Mouse (Mus musculus): Measurements from ENCODE around the gene Gnai3. TPM values are rescaled to one million over a fixed set of nuclear protein-coding genes. Genes with fewer than 3 reads are reported as not detected.

The Gnai3 gene
- polyA plus RNA-seq, 1 experiment: 29.5 TPM

GRCm38 (mm10) chr3:108062648-108063047, 83.3 kb downstream of the Gnai3 start:
- 78% methylated on average over 8 of the region's 8 CpGs for whole genome bisulfite sequencing
- TF ChIP-seq POLR2A (IDR thresholded peaks at IDR 0.05; ENCODE audit: borderline replicate concordance, extremely low read depth, low read depth, low read length): no peak
- no peak for TF ChIP-seq CTCF (IDR thresholded peaks at IDR 0.05; ENCODE audit: insufficient read depth, low read length)
- no peak for DNase-seq
- Histone ChIP-seq H3K4me1 (ENCODE audit: control insufficient read depth, insufficient read depth, low read length) (no peaks in the 10 kb centered on the region), H3K4me3 (replicated peaks; ENCODE audit: extremely low read depth, low read depth, low read length) (no peak overlapping the region)

GRCm38 (mm10) chr3:108061420-108061819, 84.5 kb downstream of the Gnai3 start:
- DNase-seq: peak; percentile 38
- 7% methylated on average over 7 of the region's 7 CpGs for WGBS

More at GRCm38 (mm10) chr3:108061420-108061819, 84.5 kb downstream of the Gnai3 start:
- TF ChIP-seq POLR2A (IDR thresholded peaks at IDR 0.05; ENCODE audit: borderline replicate concordance, extremely low read depth, low read depth, low read length): no peak
- peak; percentile 34; the same call in 1 of the 2 replicates for TF ChIP-seq CTCF (IDR thresholded peaks at IDR 0.05; ENCODE audit: insufficient read depth, low read length)
- H3K4me1 ChIP-seq (ENCODE audit: control insufficient read depth, insufficient read depth, low read length): no peaks in the 10 kb centered on the region
- H3K4me3 ChIP-seq (replicated peaks; ENCODE audit: extremely low read depth, low read depth, low read length): no peak overlapping the region

Other genes with a start within 250 kb of the Gnai3 start
- 5.7 and 12.6 TPM in 2 replicates for gene Gstm7, start 214.3 kb downstream of the Gnai3 start, polyA plus RNA-seq (2012; rRNA removed)
- 3.5 and 6.9 TPM in 2 replicates for gene Gstm6, start 202.4 kb downstream of the Gnai3 start, polyA plus RNA-seq (2012; rRNA removed)
- gene Gstm3, start 176.9 kb downstream of the Gnai3 start, polyA plus RNA-seq (2012; rRNA removed): 0.65 and 3.1 TPM in 2 replicates
- 183 and 285 TPM in 2 replicates for gene Gstm2, start 159.7 kb downstream of the Gnai3 start, polyA plus RNA-seq (2012; rRNA removed)
- gene Gstm1, start 128.2 kb downstream of the Gnai3 start, polyA plus RNA-seq (2012; rRNA removed): 1,241 and 1,426 TPM in 2 replicates
- gene Gstm4, start 101.3 kb downstream of the Gnai3 start, polyA plus RNA-seq (2012; rRNA removed): 11.7 and 17.9 TPM in 2 replicates
- 77.5 and 84.7 TPM in 2 replicates for gene Ampd2, start 59.5 kb downstream of the Gnai3 start, polyA plus RNA-seq (2012; rRNA removed)
- gene Gnat2, start 53.4 kb downstream of the Gnai3 start, polyA plus RNA-seq (2012; rRNA removed): 0.24 TPM in 1 of 2 replicates, not detected in the other
- not detected in 2 replicates for gene Gpr61, start 8.7 kb upstream of the Gnai3 start, polyA plus RNA-seq (2012; rRNA removed)
- 22.3 and 27.1 TPM in 2 replicates for gene Amigo1, start 40.2 kb upstream of the Gnai3 start, polyA plus RNA-seq (2012; rRNA removed)
- gene Cyb561d1, start 55.1 kb upstream of the Gnai3 start, polyA plus RNA-seq (2012; rRNA removed): 8.1 and 11.4 TPM in 2 replicates
- 8.6 and 10.5 TPM in 2 replicates for gene Atxn7l2, start 64.8 kb upstream of the Gnai3 start, polyA plus RNA-seq (2012; rRNA removed)
- gene Sypl2, start 80.5 kb upstream of the Gnai3 start, polyA plus RNA-seq (2012; rRNA removed): 0.18 and 3.1 TPM in 2 replicates
- 22.6 and 37.4 TPM in 2 replicates for gene Psma5, start 110.8 kb upstream of the Gnai3 start, polyA plus RNA-seq (2012; rRNA removed)
- gene Sort1, start 137.9 kb upstream of the Gnai3 start, polyA plus RNA-seq (2012; rRNA removed): 104 and 141 TPM in 2 replicates
- 34.9 and 39.2 TPM in 2 replicates for gene Mybphl, start 218.8 kb upstream of the Gnai3 start, polyA plus RNA-seq (2012; rRNA removed)
- gene Psrc1, start 237.7 kb upstream of the Gnai3 start, polyA plus RNA-seq (2012; rRNA removed): 2.3 and 2.4 TPM in 2 replicates

All from lung, adult 2 months (tissue).